20 mouse cellular contexts compared by ENCODE assay signal in genomic region chr9:22776246-22776961, GRCm38 (mm10).
A peak's percentile ranks its signal among the peaks of the same experiment; 100 is the strongest.
DNase-seq lines count a peak whose midpoint lies in the region; ATAC-seq lines count a peak whose summit lies in the region.
"Had no signal": no experiment of that assay in that cellular context is flagged by ENCODE, and none has a peak within 500 bp of the region (broad histone marks: within the 10 kb centered on the region; RNA-seq: fewer than 3 reads in every experiment).

No protein-coding gene starts in this region.

- 76% methylated on average over 5 of the region's 5 CpGs for WGBS in heart, embryonic 12.5 days
- WGBS in hindbrain, embryonic 12.5 days, result 84% methylated on average over 5 of the region's 5 CpGs

- H3K4me1 ChIP-seq in heart, embryonic 12.5 days (replicated peaks), result no peaks in the 10 kb centered on the region
- no peaks in the 10 kb centered on the region for H3K4me1 ChIP-seq in hindbrain, embryonic 12.5 days
- H3K4me1 ChIP-seq: forebrain, embryonic 10.5 days; forebrain, embryonic 13.5 days; heart, embryonic 15.5 days; hindbrain, embryonic 15.5 days had no signal

- intact Hi-C loops in left cerebral cortex, postnatal 4 days (cut with DNase I), result no loop called here
- intact Hi-C loops in left cerebral cortex, postnatal 36 days (cut with DNase I), result no loop called here

- peak; percentile 59 for DNase-seq in adrenal gland, postnatal 10 days
- DNase-seq in adrenal gland, postnatal 25 days, result no peak
- DNase-seq in heart, adult 11 months, result peak; percentile 92
- peak; percentile 4 for DNase-seq in left cerebral cortex, postnatal 4 days
- DNase-seq in left cerebral cortex, postnatal 36 days (ENCODE audit: low spot score in 2 of 2), result no peak
- DNase-seq in liver, result no peak
- DNase-seq: cerebellum, adult 9-10 months; cerebellum, postnatal 14 days; gastrocnemius, postnatal 25 days; kidney, adult 8-10 months had no signal

- no peak overlapping the region for H3K9ac ChIP-seq in heart, embryonic 12.5 days
- H3K9ac ChIP-seq in hindbrain, embryonic 12.5 days, result no peak overlapping the region
- H3K9ac ChIP-seq: forebrain, embryonic 13.5 days; heart, embryonic 15.5 days; hindbrain, embryonic 15.5 days had no signal

- no peaks in the 10 kb centered on the region for H3K36me3 ChIP-seq in heart, embryonic 12.5 days
- no peaks in the 10 kb centered on the region for H3K36me3 ChIP-seq in hindbrain, embryonic 12.5 days
- H3K36me3 ChIP-seq: forebrain, embryonic 10.5 days; heart, embryonic 15.5 days; hindbrain, embryonic 15.5 days had no signal

- no peaks in the 10 kb centered on the region for H3K27me3 ChIP-seq in heart, embryonic 12.5 days (replicated peaks)
- no peaks in the 10 kb centered on the region for H3K27me3 ChIP-seq in hindbrain, embryonic 12.5 days
- H3K27me3 ChIP-seq: forebrain, embryonic 13.5 days; heart, embryonic 15.5 days; hindbrain, embryonic 15.5 days had no signal

- ATAC-seq in heart, embryonic 12.5 days (ENCODE audit: insufficient number of reproducible peaks, low FRiP score), result no peak
- no peak for ATAC-seq in hindbrain, embryonic 12.5 days (ENCODE audit: low FRiP score)
- ATAC-seq: activated CD4-positive, CD25-positive, alpha-beta regulatory T cell, adult 4 months; forebrain, embryonic 13.5 days; forebrain, embryonic 16.5 days; intestine, postnatal 0 days had no signal

- no peaks in the 10 kb centered on the region for H3K9me3 ChIP-seq in heart, embryonic 12.5 days (replicated peaks)
- H3K9me3 ChIP-seq in hindbrain, embryonic 12.5 days (replicated peaks), result no peaks in the 10 kb centered on the region
- H3K9me3 ChIP-seq: forebrain, embryonic 10.5 days; forebrain, embryonic 13.5 days; heart, embryonic 15.5 days; hindbrain, embryonic 15.5 days had no signal

- H3K27ac ChIP-seq in heart, embryonic 12.5 days (ENCODE audit: poor library complexity, severe bottlenecking), result no peak overlapping the region
- H3K27ac ChIP-seq in hindbrain, embryonic 12.5 days, result no peak overlapping the region
- H3K27ac ChIP-seq: forebrain, embryonic 10.5 days; forebrain, embryonic 13.5 days; heart, embryonic 15.5 days; hindbrain, embryonic 15.5 days had no signal

- no peak overlapping the region for H3K4me2 ChIP-seq in heart, embryonic 12.5 days
- H3K4me2 ChIP-seq in hindbrain, embryonic 12.5 days (replicated peaks), result no peak overlapping the region
- H3K4me2 ChIP-seq: forebrain, embryonic 13.5 days; heart, embryonic 11.5 days; heart, embryonic 15.5 days; hindbrain, embryonic 15.5 days had no signal

- no peak overlapping the region for H3K4me3 ChIP-seq in heart, embryonic 12.5 days
- no peak overlapping the region for H3K4me3 ChIP-seq in hindbrain, embryonic 12.5 days
- H3K4me3 ChIP-seq: forebrain, embryonic 10.5 days; forebrain, embryonic 13.5 days; heart, embryonic 15.5 days; hindbrain, embryonic 15.5 days had no signal

Comparison
In these comparisons a context has a peak if more than half of its experiments do, and no peak if none do; other contexts are left out.
1. DNase-seq: peak in adrenal gland, postnatal 10 days (single experiment), heart, adult 11 months (single experiment) and left cerebral cortex, postnatal 4 days (single experiment); none in adrenal gland, postnatal 25 days (single experiment), left cerebral cortex, postnatal 36 days (0 of 2) and liver (single experiment).